Mouse (Mus musculus) embryonic facial prominence, embryonic 11.5 days (tissue): Measurements from ENCODE around the gene Snx25. TPM values are rescaled to one million over a fixed set of nuclear protein-coding genes. Genes with fewer than 3 reads are reported as not detected.

Experiments used
- ATAC-seq: fragments of 200-750 bp; cut with Nextera tagmentation; replicated peaks from 2 replicates; pipeline ENCODE4 v1.8.0; 2017; ENCODE audit warnings: low read depth; ENCODE audit not compliant: insufficient number of reproducible peaks, low FRiP score, low TSS enrichment
- DNase-seq: peaks from one replicate; pipeline ENCODE4 v3.0.0-alpha.2; 2015; ENCODE audit warnings: low spot score
- H3K27ac ChIP-seq: fragments of 300-500 bp; sonication (generic); replicated peaks from 2 replicates; pipeline ENCODE4 v1.5.1; 2014; ENCODE audit warnings: mild to moderate bottlenecking, low read depth, low read length, control low read depth
- H3K27me3 ChIP-seq: fragments of 300-500 bp; sonication (generic); 2 replicates; pipeline ENCODE4 v1.6.1; 2014; ENCODE audit warnings: mild to moderate bottlenecking, low read length, moderate library complexity, mixed read lengths; ENCODE audit not compliant: control insufficient read depth, insufficient read depth
- H3K36me3 ChIP-seq: fragments of 300-500 bp; sonication (generic); replicated peaks from 2 replicates; pipeline ENCODE4 v1.6.1; 2014; ENCODE audit warnings: low read depth, mild to moderate bottlenecking, low read length, moderate library complexity, mixed read lengths; ENCODE audit not compliant: control insufficient read depth, insufficient read depth
- H3K4me1 ChIP-seq: fragments of 300-500 bp; sonication (generic); 2 replicates; pipeline ENCODE4 v1.6.1; 2014; ENCODE audit warnings: low read length, mixed read lengths; ENCODE audit not compliant: control insufficient read depth, insufficient read depth
- H3K4me2 ChIP-seq: fragments of 300-500 bp; sonication (generic); 2 replicates; pipeline ENCODE4 v1.6.1; 2014; ENCODE audit warnings: low read depth, mild to moderate bottlenecking, control low read depth, low read length, moderate library complexity
- H3K4me3 ChIP-seq: fragments of 300-500 bp; sonication (generic); 2 replicates; pipeline ENCODE4 v1.5.1; 2014; ENCODE audit warnings: low read depth, low read length, control low read depth
- H3K9ac ChIP-seq: fragments of 300-500 bp; sonication (generic); replicated peaks from 2 replicates; pipeline ENCODE4 v1.6.1; 2014; ENCODE audit warnings: mild to moderate bottlenecking, control low read depth, low read length
- H3K9me3 ChIP-seq: fragments of 300-500 bp; sonication (generic); replicated peaks from 2 replicates; pipeline ENCODE4 v1.6.1; 2016; ENCODE audit warnings: mild to moderate bottlenecking, low read length, inconsistent platforms, mixed read lengths; ENCODE audit not compliant: control insufficient read depth
- whole genome bisulfite sequencing: fragments of 180-500 bp; shearing (Covaris S2); extraction: QIAGEN DNeasy Blood & Tissue Kit; methylation state at CpG from one replicate; pipeline ENCODE4 v1.1.7; 2014; 5-methylcytosine and 5-hydroxymethylcytosine counted together
- polyA plus RNA-seq: library from polyadenylated mRNA; unstranded; fragments of >200 nt; fragmentation: Nextera tagmentation; extraction: Ambion mirVana; gene quantifications from 2 replicates; pipeline ENCODE4 v1.2.1, GENCODE M21; 2014

The Snx25 gene
- polyA plus RNA-seq, 1 experiment from 2014 or later, result 7.4 TPM

- WGBS, result 79% methylated on average over 2 of the region's 2 CpGs
- no peak overlapping the region for H3K4me3 ChIP-seq
- DNase-seq, result no peak
- no peaks in the 10 kb centered on the region for H3K36me3 ChIP-seq
- no peaks in the 10 kb centered on the region for H3K9me3 ChIP-seq
- H3K27me3 ChIP-seq, result no peaks in the 10 kb centered on the region
- no peak overlapping the region for H3K4me2 ChIP-seq
- no peak overlapping the region for H3K9ac ChIP-seq
- H3K27ac ChIP-seq, result no peak overlapping the region
- ATAC-seq, result no peak
- H3K4me1 ChIP-seq, result no peaks in the 10 kb centered on the region
These were observed 70.9 kb downstream of the Snx25 start for GRCm38 (mm10) chr8:46081030-46081429.

- DNase-seq (no peak), ATAC-seq (no peak)
- H3K9ac ChIP-seq, result no peak overlapping the region
- 83% methylated on average over 6 of the region's 6 CpGs for WGBS
- H3K9me3 ChIP-seq, result no peaks in the 10 kb centered on the region
- H3K4me3 ChIP-seq, result no peak overlapping the region
- no peaks in the 10 kb centered on the region for H3K4me1 ChIP-seq
- no peaks in the 10 kb centered on the region for H3K27me3 ChIP-seq
- H3K36me3 ChIP-seq, result no peaks in the 10 kb centered on the region
- no peak overlapping the region for H3K27ac ChIP-seq
- H3K4me2 ChIP-seq, result no peak overlapping the region
These were observed 73.1 kb downstream of the Snx25 start for GRCm38 (mm10) chr8:46078866-46079265.

GRCm38 (mm10) chr8:46075223-46075622 is 76.7 kb downstream of the Snx25 start:
- Histone ChIP-seq H3K27ac (no peak overlapping the region), H3K36me3 (no peaks in the 10 kb centered on the region), H3K4me1 (no peaks in the 10 kb centered on the region), H3K4me3 (no peak overlapping the region), H3K4me2 (no peak overlapping the region), H3K9me3 (no peaks in the 10 kb centered on the region), H3K27me3 (no peaks in the 10 kb centered on the region), H3K9ac (no peak overlapping the region)
- no peak for ATAC-seq
- DNase-seq, result no peak
- 97% methylated on average over 5 of the region's 5 CpGs for WGBS

- no peaks in the 10 kb centered on the region for H3K4me1 ChIP-seq
- 79% methylated on average over 2 of the region's 2 CpGs for WGBS
- H3K9me3 ChIP-seq, result no peaks in the 10 kb centered on the region
- H3K4me3 ChIP-seq, result no peak overlapping the region
- H3K9ac ChIP-seq, result no peak overlapping the region
- ATAC-seq, result no peak
- no peak overlapping the region for H3K4me2 ChIP-seq
- no peak overlapping the region for H3K27ac ChIP-seq
- H3K27me3 ChIP-seq, result no peaks in the 10 kb centered on the region
- no peak for DNase-seq
- no peaks in the 10 kb centered on the region for H3K36me3 ChIP-seq
These were observed 78.3 kb downstream of the Snx25 start for GRCm38 (mm10) chr8:46073540-46074140.

GRCm38 (mm10) chr8:46072798-46073197 is 79.2 kb downstream of the Snx25 start:
- no peaks in the 10 kb centered on the region for H3K4me1 ChIP-seq
- H3K9ac ChIP-seq, result no peak overlapping the region
- 85% methylated on average over 5 of the region's 5 CpGs for WGBS
- H3K9me3 ChIP-seq, result no peaks in the 10 kb centered on the region
- DNase-seq (no peak), ATAC-seq (no peak)
- H3K36me3 ChIP-seq, result no peaks in the 10 kb centered on the region
- no peak overlapping the region for H3K4me2 ChIP-seq
- H3K4me3 ChIP-seq, result no peak overlapping the region
- H3K27me3 ChIP-seq, result no peaks in the 10 kb centered on the region
- no peak overlapping the region for H3K27ac ChIP-seq

GRCm38 (mm10) chr8:46040260-46040659 is 111.7 kb downstream of the Snx25 start:
- no peaks in the 10 kb centered on the region for H3K9me3 ChIP-seq
- H3K27me3 ChIP-seq, result no peaks in the 10 kb centered on the region
- no peak for DNase-seq
- no peaks in the 10 kb centered on the region for H3K36me3 ChIP-seq
- no peak overlapping the region for H3K9ac ChIP-seq
- H3K27ac ChIP-seq, result no peak overlapping the region
- no peak overlapping the region for H3K4me3 ChIP-seq
- no peak for ATAC-seq
- no peaks in the 10 kb centered on the region for H3K4me1 ChIP-seq
- no peak overlapping the region for H3K4me2 ChIP-seq
- 75% methylated on average over 13 of the region's 13 CpGs for WGBS

GRCm38 (mm10) chr8:46039666-46040065 is 112.3 kb downstream of the Snx25 start:
- no peak overlapping the region for H3K9ac ChIP-seq
- no peak overlapping the region for H3K27ac ChIP-seq
- no peak for DNase-seq
- 91% methylated on average over 1 of the region's 1 CpGs for WGBS
- no peak for ATAC-seq
- no peaks in the 10 kb centered on the region for H3K4me1 ChIP-seq
- H3K27me3 ChIP-seq, result no peaks in the 10 kb centered on the region
- no peaks in the 10 kb centered on the region for H3K9me3 ChIP-seq
- H3K4me2 ChIP-seq, result no peak overlapping the region
- no peak overlapping the region for H3K4me3 ChIP-seq
- no peaks in the 10 kb centered on the region for H3K36me3 ChIP-seq

- ATAC-seq (no peak), DNase-seq (no peak)
- H3K4me2 ChIP-seq, result no peak overlapping the region
- H3K27me3 ChIP-seq, result no peaks in the 10 kb centered on the region
- H3K27ac ChIP-seq, result no peak overlapping the region
- no peaks in the 10 kb centered on the region for H3K9me3 ChIP-seq
- no peak overlapping the region for H3K4me3 ChIP-seq
- no peaks in the 10 kb centered on the region for H3K4me1 ChIP-seq
- H3K9ac ChIP-seq, result no peak overlapping the region
- H3K36me3 ChIP-seq, result no peaks in the 10 kb centered on the region
- 70% methylated on average over 11 of the region's 11 CpGs for WGBS
These were observed 115.7 kb downstream of the Snx25 start for GRCm38 (mm10) chr8:46036217-46036616.
